Mouse (Mus musculus) lung, postnatal 0 days (tissue): ENCODE data around the gene Ptgir.

Source experiments
- CTCF ChIP-seq: IDR thresholded peaks from 2 replicates; pipeline ENCODE4 v1.5.1; 2016; ENCODE audit warnings: antibody characterized with exemption, mild to moderate bottlenecking
- EP300 ChIP-seq: IDR thresholded peaks from 2 replicates; pipeline ENCODE4 v1.6.1; 2016; ENCODE audit warnings: antibody characterized with exemption, mild to moderate bottlenecking, control low read depth

DNA sequence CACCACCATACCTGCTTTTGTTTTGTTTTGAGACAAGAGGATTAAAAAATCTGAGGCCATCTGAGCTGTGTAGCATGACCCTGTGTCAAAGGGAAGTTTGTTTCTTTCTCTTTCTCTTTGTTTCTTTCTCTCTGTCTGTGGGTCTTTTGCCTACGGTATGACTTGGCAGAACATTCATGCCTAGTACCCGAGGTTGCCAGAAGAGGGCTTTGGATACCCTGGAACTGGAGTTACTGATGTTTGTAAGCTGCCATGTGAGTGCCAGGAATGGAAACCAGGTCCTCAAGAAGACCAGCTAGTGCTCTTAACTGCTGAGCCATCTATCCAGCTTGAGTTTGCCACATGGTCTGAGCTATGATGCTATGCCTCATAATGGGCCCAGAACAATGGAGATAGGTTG is 22.1 kb downstream of the Ptgir start:
- TF ChIP-seq CTCF (peak; percentile 26), EP300 (no peak)
